Mouse (Mus musculus) small intestine, adult 2 months (tissue): ENCODE measurements around the gene Slc9a7.

Source experiments
- CTCF ChIP-seq: fragments of 200-500 bp; IDR thresholded peaks from 2 replicates; pipeline ENCODE4 v1.5.1; 2012; ENCODE audit warnings: low read depth, mild to moderate bottlenecking, control low read depth, inconsistent platforms, low read length, moderate library complexity, mixed read lengths; ENCODE audit not compliant: insufficient replicate concordance, insufficient read length; ENCODE audit errors: extremely low read depth
- POLR2A ChIP-seq: fragments of 200-500 bp; IDR thresholded peaks from 2 replicates; pipeline ENCODE4 v1.6.1; 2012; ENCODE audit warnings: low read depth, mild to moderate bottlenecking, control low read depth, inconsistent platforms, low read length, moderate library complexity

- TF ChIP-seq CTCF (no peak), POLR2A (no peak)
Measured at GRCm38 (mm10) chrX:20305941-20306340, 14.3 kb upstream of the Slc9a7 start.
